Mouse (Mus musculus) CH12.LX (cell line): Measurements from ENCODE around the gene Pbx1. TPM values are rescaled to one million over a fixed set of nuclear protein-coding genes. Genes with fewer than 3 reads are reported as not detected.

ENCODE experiments used
- DNase-seq: peaks from one replicate; pipeline ENCODE4 v3.0.0-alpha.2; 2013; ENCODE audit errors: extremely low read depth
- H3K27ac ChIP-seq: 2 replicates; pipeline ENCODE4 v1.5.1; 2012; ENCODE audit warnings: low read depth, mild to moderate bottlenecking, control low read depth, moderate library complexity; ENCODE audit not compliant: insufficient read depth
- H3K27me3 ChIP-seq: replicated peaks from 2 replicates; pipeline ENCODE3; 2012; ENCODE audit warnings: inconsistent platforms
- H3K36me3 ChIP-seq, 2 experiments: replicated peaks in 1 of 2; 2 replicates each; pipeline versions ENCODE3 to v1.6.1; 2012; ENCODE audit warnings: inconsistent platforms in 1 of 2, low read length in 1 of 2, mild to moderate bottlenecking in 1 of 2, mixed read lengths in 1 of 2, moderate library complexity in 1 of 2; ENCODE audit not compliant: control insufficient read depth in 1 of 2, insufficient read depth in 1 of 2
- H3K4me1 ChIP-seq, 2 experiments: 2 replicates each; pipeline ENCODE4 v1.6.1; 2012; ENCODE audit warnings: inconsistent platforms in 1 of 2, moderate library complexity in 1 of 2; ENCODE audit not compliant: insufficient read depth in 2 of 2, control insufficient read depth in 1 of 2
- H3K4me2 ChIP-seq: 2 replicates; pipeline ENCODE4 v1.6.1; 2012; ENCODE audit warnings: low read depth, mild to moderate bottlenecking, control low read depth; ENCODE audit not compliant: poor library complexity, insufficient read depth, severe bottlenecking
- H3K4me3 ChIP-seq, 3 experiments: fragments of 150-350 bp in 1 of 3; sonication (generic) in 1 of 3; replicated peaks in 1 of 3; 2 replicates each; pipeline versions ENCODE3 to v1.5.1; 2011 to 2012; ENCODE audit warnings: low read depth in 2 of 3, low read length in 2 of 3, mild to moderate bottlenecking in 2 of 3, moderate library complexity in 2 of 3, control low read depth in 1 of 3, improper control_type of control experiment in 1 of 3, inconsistent platforms in 1 of 3, mixed read lengths in 1 of 3; ENCODE audit not compliant: poor library complexity in 1 of 3
- H3K79me2 ChIP-seq: replicated peaks from 2 replicates; pipeline ENCODE4 v1.6.1; 2012; ENCODE audit warnings: mild to moderate bottlenecking, moderate library complexity; ENCODE audit not compliant: control insufficient read depth, poor library complexity, insufficient read depth, severe bottlenecking; ENCODE audit errors: extremely low read depth
- H3K9ac ChIP-seq: 2 replicates; pipeline ENCODE4 v1.6.1; 2012; ENCODE audit warnings: low read depth, mild to moderate bottlenecking, control low read depth, moderate library complexity; ENCODE audit not compliant: insufficient read depth
- H3K9me3 ChIP-seq: replicated peaks from 2 replicates; pipeline ENCODE3; 2012; ENCODE audit warnings: low read length, inconsistent platforms, mixed read lengths
- CHD2 ChIP-seq: IDR thresholded peaks from 2 replicates; pipeline ENCODE4 v1.6.1; 2011; ENCODE audit warnings: low read length, improper control_type of control experiment
- ELF1 ChIP-seq: IDR thresholded peaks from 2 replicates; pipeline ENCODE4 v1.6.1; 2014; ENCODE audit warnings: low read depth, mild to moderate bottlenecking, inconsistent platforms, low read length, improper control_type of control experiment
- EP300 ChIP-seq: IDR thresholded peaks from 2 replicates; pipeline ENCODE4 v1.6.1; 2011; ENCODE audit warnings: low read length, improper control_type of control experiment
- GABPA ChIP-seq: IDR thresholded peaks from 2 replicates; pipeline ENCODE4 v1.6.1; 2012; ENCODE audit warnings: low read depth, low read length, improper control_type of control experiment, inconsistent platforms; ENCODE audit not compliant: insufficient replicate concordance
- HCFC1 ChIP-seq: IDR thresholded peaks from 2 replicates; pipeline ENCODE4 v1.6.1; 2012; ENCODE audit warnings: low read depth, mild to moderate bottlenecking, inconsistent platforms, low read length, improper control_type of control experiment
- MAFK ChIP-seq: IDR thresholded peaks from 2 replicates; pipeline ENCODE4 v1.6.1; 2011; ENCODE audit warnings: low read length, improper control_type of control experiment; ENCODE audit not compliant: insufficient replicate concordance
- MAX ChIP-seq: IDR thresholded peaks from 2 replicates; pipeline ENCODE4 v1.6.1; 2011; ENCODE audit warnings: low read length, improper control_type of control experiment
- MAZ ChIP-seq: IDR thresholded peaks from 2 replicates; pipeline ENCODE4 v1.6.1; 2012; ENCODE audit warnings: low read depth, mild to moderate bottlenecking, inconsistent platforms, low read length, improper control_type of control experiment, moderate library complexity
- MXI1 ChIP-seq: IDR thresholded peaks from 2 replicates; pipeline ENCODE4 v1.6.1; 2011; ENCODE audit warnings: mild to moderate bottlenecking, low read depth, low read length, improper control_type of control experiment
- MYC ChIP-seq: IDR thresholded peaks from 2 replicates; pipeline ENCODE4 v1.6.1; 2011; ENCODE audit warnings: low read depth, mild to moderate bottlenecking, improper control_type of control experiment, low read length
- NRF1 ChIP-seq: IDR thresholded peaks from 2 replicates; pipeline ENCODE4 v1.6.1; 2014; ENCODE audit warnings: low read depth, mild to moderate bottlenecking, inconsistent platforms, low read length, improper control_type of control experiment, moderate library complexity
- POLR2A ChIP-seq: IDR thresholded peaks from 2 replicates; pipeline ENCODE4 v1.6.1; 2011; ENCODE audit warnings: low read depth, mild to moderate bottlenecking, improper control_type of control experiment, low read length
- POLR2AphosphoS2 ChIP-seq: IDR thresholded peaks from 2 replicates; pipeline ENCODE4 v1.6.1; 2011; ENCODE audit warnings: low read depth, low read length, improper control_type of control experiment
- USF2 ChIP-seq: conservative IDR thresholded peaks from 2 replicates; pipeline ENCODE4 v1.6.1; 2011; ENCODE audit warnings: low read depth, low read length, improper control_type of control experiment
- ZC3H11A ChIP-seq: IDR thresholded peaks from 2 replicates; pipeline ENCODE4 v1.6.1; 2012; ENCODE audit warnings: low read depth, mild to moderate bottlenecking, inconsistent platforms, low read length, improper control_type of control experiment
- dilution Hi-C: fragments of 300-500 bp; cut with MboI; formaldehyde crosslinking; loops from 2 replicates; pipeline ENCODE4 v1.14.3; 2020; ENCODE audit warnings: low sequenced_read_pairs; ENCODE audit not compliant: extremely low pct_unique_long_range_greater_than_20kb, extremely low pct_ligation_motif_present
- in situ Hi-C: fragments of 300-500 bp; cut with MboI; formaldehyde crosslinking; loops from 3 replicates; pipeline ENCODE4 v1.14.3; 2019; ENCODE audit warnings: low sequenced_read_pairs, low pct_ligation_motif_present, low pct_unique_long_range_greater_than_20kb, mixed read lengths
- polyA plus RNA-seq: library from polyadenylated mRNA; unstranded; fragments of >175 nt; gene quantifications from 2 replicates; pipeline ENCODE4 v1.2.1, GENCODE M21; 2012; ENCODE audit warnings: low read depth; ENCODE audit not compliant: insufficient read length
- total RNA-seq, 2 experiments: library from RNA; depleted of rRNA; stranded (reverse); fragments of 300-350 nt in 1 of 2; fragments of >200 nt in 1 of 2; gene quantifications; 2 replicates each; pipeline ENCODE4 v1.2.3; 2012 to 2014

The Pbx1 gene
- total and polyA plus RNA-seq, 3 experiments: not detected

DNA sequence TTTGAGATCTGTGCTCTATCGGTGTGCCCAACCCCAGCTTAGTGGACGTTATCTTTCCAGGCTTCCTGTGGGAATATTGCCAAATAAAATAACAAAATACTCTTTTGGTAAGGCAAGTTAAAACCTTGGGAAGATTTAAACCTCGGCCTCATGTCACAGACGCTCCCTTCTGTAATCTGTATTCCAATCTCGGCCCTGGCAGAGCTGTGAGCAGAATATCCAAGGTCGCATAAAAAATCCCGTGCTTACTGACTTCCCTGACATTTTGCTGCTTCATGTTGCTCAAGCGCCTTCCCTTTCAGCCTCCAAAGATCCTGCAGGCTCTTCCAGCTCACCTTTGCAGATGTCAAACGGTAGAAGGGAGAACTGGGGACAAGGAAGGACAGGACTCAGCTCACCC, 140.0 kb downstream of the Pbx1 start:
- peaks cover 69% of the 10 kb centered on the region for H3K9me3 ChIP-seq
- H3K79me2 ChIP-seq: no peaks in the 10 kb centered on the region
- no peaks in the 10 kb centered on the region for H3K27me3 ChIP-seq
- H3K9ac ChIP-seq: no peak overlapping the region
- H3K4me3 ChIP-seq: no peak overlapping the region
- H3K27ac ChIP-seq: no peak overlapping the region
- no peaks in the 10 kb centered on the region for H3K36me3 ChIP-seq
- dilution Hi-C loops (no loop called here), in situ Hi-C loops (no loop called here)
- H3K4me1 ChIP-seq: no peaks in the 10 kb centered on the region
- no peak for TF ChIP-seq POLR2A
- no peak for TF ChIP-seq MAZ
- no peak for TF ChIP-seq GABPA
- TF ChIP-seq EP300: no peak
- no peak for TF ChIP-seq MAFK
- no peak for TF ChIP-seq MXI1
- no peak for TF ChIP-seq USF2
- TF ChIP-seq MAX: no peak
- DNase-seq: no peak
- no peak overlapping the region for H3K4me2 ChIP-seq

- H3K4me2 ChIP-seq: no peak overlapping the region
- dilution Hi-C loops: no loop called here
- no peak for TF ChIP-seq ZC3H11A
- TF ChIP-seq, all 38 proteins: peak for 0
- no peak overlapping the region for H3K27ac ChIP-seq
- no peaks in the 10 kb centered on the region for H3K4me1 ChIP-seq
- H3K79me2 ChIP-seq: no peaks in the 10 kb centered on the region
- H3K9me3 ChIP-seq: peaks cover 69% of the 10 kb centered on the region
- no peaks in the 10 kb centered on the region for H3K27me3 ChIP-seq
- DNase-seq: no peak
- H3K36me3 ChIP-seq: no peaks in the 10 kb centered on the region
- no peak overlapping the region for H3K9ac ChIP-seq
- in situ Hi-C loops: no loop called here
- H3K4me3 ChIP-seq: no peak overlapping the region
Measured at GRCm38 (mm10) chr1:168291643-168292040, 140.4 kb downstream of the Pbx1 start.

- H3K4me2 ChIP-seq: no peak overlapping the region
- DNase-seq: no peak
- dilution Hi-C loops: no loop called here
- H3K4me1 ChIP-seq: no peaks in the 10 kb centered on the region
- H3K9ac ChIP-seq: no peak overlapping the region
- H3K36me3 ChIP-seq: no peaks in the 10 kb centered on the region
- no peaks in the 10 kb centered on the region for H3K27me3 ChIP-seq
- no peaks in the 10 kb centered on the region for H3K79me2 ChIP-seq
- in situ Hi-C loops: no loop called here
- TF ChIP-seq POLR2A: no peak
- no peak for TF ChIP-seq ELF1
- TF ChIP-seq CHD2: no peak
- TF ChIP-seq HCFC1: no peak
- TF ChIP-seq GABPA: no peak
- TF ChIP-seq NRF1: no peak
- no peak for TF ChIP-seq MYC
- TF ChIP-seq MAFK: no peak
- TF ChIP-seq POLR2AphosphoS2: no peak
- no peak overlapping the region for H3K4me3 ChIP-seq
- H3K9me3 ChIP-seq: peaks cover 69% of the 10 kb centered on the region
- no peak overlapping the region for H3K27ac ChIP-seq
Measured at GRCm38 (mm10) chr1:168291001-168291642, 140.9 kb downstream of the Pbx1 start.
